Mouse (Mus musculus) myocyte (in vitro differentiated cells): ENCODE results near the gene Arxes1.

Experiments used
- CEBPB ChIP-seq: IDR thresholded peaks from 2 replicates; pipeline ENCODE4 v1.6.1; 2011; ENCODE audit warnings: mild to moderate bottlenecking, moderate library complexity; ENCODE audit not compliant: poor library complexity, insufficient read depth, severe bottlenecking
- E2F4 ChIP-seq: IDR thresholded peaks from one replicate; pipeline ENCODE4 v1.6.1; 2011; ENCODE audit warnings: mild to moderate bottlenecking, control low read depth, moderate library complexity; ENCODE audit not compliant: insufficient read depth
- MAX ChIP-seq: IDR thresholded peaks from one replicate; pipeline ENCODE4 v1.6.1; 2011; ENCODE audit warnings: low read depth, mild to moderate bottlenecking, control low read depth
- MYOD1 ChIP-seq, 3 experiments: IDR thresholded peaks; one replicate each; pipeline ENCODE4 v1.6.1; 2011; ENCODE audit warnings: control low read depth in 2 of 3, low read depth in 2 of 3, mild to moderate bottlenecking in 2 of 3, moderate library complexity in 1 of 3; ENCODE audit not compliant: insufficient read length in 2 of 3, control insufficient read depth in 1 of 3
- MYOG ChIP-seq, 3 experiments: IDR thresholded peaks; one replicate each; pipeline ENCODE4 v1.6.1; 2011; ENCODE audit warnings: control low read depth in 2 of 3, low read depth in 2 of 3, mild to moderate bottlenecking in 2 of 3; ENCODE audit not compliant: insufficient read length in 2 of 3, control insufficient read depth in 1 of 3, insufficient read depth in 1 of 3
- POLR2A ChIP-seq: IDR thresholded peaks from one replicate; pipeline ENCODE4 v1.6.1; 2011; ENCODE audit warnings: low read depth, mild to moderate bottlenecking, control low read depth, moderate library complexity; ENCODE audit not compliant: insufficient read length
- POLR2AphosphoS2 ChIP-seq: IDR thresholded peaks from one replicate; pipeline ENCODE4 v1.6.1; 2011; ENCODE audit warnings: low read depth, control low read depth; ENCODE audit not compliant: insufficient read length
- SRF ChIP-seq: IDR thresholded peaks from one replicate; pipeline ENCODE4 v1.6.1; 2011; ENCODE audit warnings: low read depth; ENCODE audit not compliant: control insufficient read depth, insufficient read length
- TCF12 ChIP-seq: IDR thresholded peaks from one replicate; pipeline ENCODE4 v1.6.1; 2011; ENCODE audit warnings: mild to moderate bottlenecking, control low read depth; ENCODE audit not compliant: poor library complexity, insufficient read depth, severe bottlenecking
- TCF3 ChIP-seq: IDR thresholded peaks from one replicate; pipeline ENCODE4 v1.6.1; 2011; ENCODE audit warnings: low read depth, control low read depth; ENCODE audit not compliant: insufficient read length
- USF1 ChIP-seq: IDR thresholded peaks from one replicate; pipeline ENCODE4 v1.6.1; 2011; ENCODE audit warnings: low read depth, mild to moderate bottlenecking, control low read depth, moderate library complexity

DNA sequence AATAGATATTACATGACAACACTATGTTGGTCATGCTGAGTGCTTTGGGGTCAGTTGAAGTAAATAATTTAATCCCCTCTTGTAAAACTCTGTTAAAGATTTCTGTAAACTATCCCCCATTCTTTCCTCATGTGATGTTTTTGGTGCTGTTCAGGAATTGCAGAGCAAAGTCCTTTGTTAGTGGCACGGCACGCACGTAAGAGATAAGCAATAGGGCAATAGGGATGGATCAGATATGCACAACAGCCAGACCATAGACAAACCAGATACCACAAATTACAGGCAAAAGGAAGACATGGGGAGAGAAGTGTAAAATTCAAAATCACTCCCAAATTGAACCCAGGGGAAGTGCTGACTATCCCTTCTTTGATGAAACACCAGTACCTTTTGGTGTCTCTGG, 46.9 kb upstream of the Arxes1 start:
- TF ChIP-seq SRF (no peak), MYOD1 (IDR thresholded peaks at IDR 0.05; ENCODE audit: control insufficient read depth in 1 of 3, insufficient read length in 2 of 3, low read depth in 2 of 3) (no peak), POLR2A (no peak), E2F4 (no peak), MAX (no peak), USF1 (no peak), POLR2AphosphoS2 (no peak), TCF12 (no peak), CEBPB (no peak), MYOG (IDR thresholded peaks at IDR 0.05; ENCODE audit: control insufficient read depth in 1 of 3, insufficient read depth in 1 of 3, insufficient read length in 2 of 3, low read depth in 2 of 3) (no peak), TCF3 (no peak)
